Mouse (Mus musculus) testis, postnatal 10 days (tissue): Measurements from ENCODE around the gene Cyfip1.
A peak's percentile ranks its signal among the peaks of the same experiment; 100 is the strongest.

Source experiments
- DNase-seq: peaks from one replicate; pipeline ENCODE4 v3.0.0; 2021; ENCODE audit warnings: low spot score

The Cyfip1 gene

DNA sequence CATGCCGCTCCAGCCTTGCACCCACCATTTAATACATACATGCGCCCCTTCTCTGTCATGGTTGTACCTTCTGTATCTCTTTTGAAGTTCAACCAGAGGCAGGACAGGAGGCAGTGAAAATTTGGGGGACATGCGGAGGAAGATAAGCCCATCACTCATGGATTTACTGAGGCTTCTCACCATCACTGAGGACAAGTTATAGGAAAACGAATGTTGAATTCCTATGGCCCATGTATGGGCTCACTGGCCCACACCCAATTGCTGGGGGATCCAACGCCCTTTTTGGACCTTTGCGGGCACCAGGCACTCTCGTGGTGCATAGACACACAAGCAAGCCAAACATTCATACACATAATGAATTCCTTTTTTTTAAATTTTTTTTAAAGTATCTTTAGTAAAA, at the start of gene Cyfip1:
Gene Cyfip1, plus strand, starts transcription at position 301 of the 400 bp plus-strand sequence.
- no peak for DNase-seq

DNA sequence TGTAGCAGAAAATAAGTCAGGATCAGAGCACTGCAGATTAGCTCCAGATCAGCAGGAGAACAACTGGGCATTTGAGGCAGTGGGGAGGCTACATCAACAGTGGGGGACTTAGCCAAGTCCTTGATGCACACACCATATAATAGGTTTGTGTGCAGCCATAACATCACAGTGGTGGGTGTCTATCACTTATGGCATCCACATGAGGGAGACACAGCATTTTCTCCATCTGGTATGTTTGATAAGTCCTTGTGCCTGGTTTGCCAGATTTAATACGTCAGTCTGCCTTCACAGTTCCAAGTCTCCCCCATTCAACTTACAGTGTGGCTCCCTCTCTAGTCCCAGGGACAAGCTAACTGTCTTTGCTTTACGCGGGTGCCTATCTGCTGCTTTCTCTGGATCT, 49.3 kb upstream of the Cyfip1 start:
- no peak for DNase-seq

DNA sequence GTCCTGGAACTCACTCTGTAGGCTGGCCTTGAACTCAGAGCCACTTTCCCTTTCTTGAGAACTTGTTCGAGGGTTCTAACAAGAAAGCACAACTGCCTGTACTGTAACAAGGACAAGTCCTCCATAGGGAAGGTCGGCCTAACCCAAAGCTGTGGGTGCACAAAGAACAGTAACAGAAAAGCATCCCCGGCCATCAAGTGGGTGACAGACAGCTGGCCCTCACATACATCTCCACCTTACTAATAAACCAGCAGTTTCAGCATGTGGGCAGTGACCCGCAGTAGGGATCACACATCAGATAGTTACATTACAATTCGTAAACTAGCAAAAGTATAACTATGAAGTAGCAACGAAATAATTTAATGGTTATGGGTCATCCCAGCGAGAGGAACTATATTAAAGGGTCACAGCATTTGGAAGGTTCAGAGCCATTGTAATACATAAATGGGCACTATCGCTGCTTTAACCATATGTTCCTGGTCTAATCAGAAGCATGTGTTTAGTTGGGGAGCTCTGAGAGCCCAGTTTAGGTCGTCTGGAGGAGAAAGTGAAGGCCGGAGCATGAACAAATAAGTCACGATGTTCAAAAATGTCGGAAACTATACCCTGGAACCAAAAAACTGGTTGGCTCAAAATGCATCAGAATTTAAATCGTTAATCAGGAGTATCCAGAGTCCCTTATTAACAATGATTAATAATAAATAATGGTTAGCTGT, 48.2 kb upstream of the Cyfip1 start:
- no peak for DNase-seq

GRCm38 (mm10) chr7:55793952-55794603, 47.5 kb upstream of the Cyfip1 start, which contains the start of gene Tubgcp5:
TSS of gene Tubgcp5 (plus strand) at chr7:55794154.
- DNase-seq: peak; percentile 97

- no peak for DNase-seq
These were observed 41.6 kb upstream of the Cyfip1 start for GRCm38 (mm10) chr7:55799981-55800380.

- DNase-seq: no peak
These were observed 31.6 kb upstream of the Cyfip1 start for GRCm38 (mm10) chr7:55809967-55810366.

DNA sequence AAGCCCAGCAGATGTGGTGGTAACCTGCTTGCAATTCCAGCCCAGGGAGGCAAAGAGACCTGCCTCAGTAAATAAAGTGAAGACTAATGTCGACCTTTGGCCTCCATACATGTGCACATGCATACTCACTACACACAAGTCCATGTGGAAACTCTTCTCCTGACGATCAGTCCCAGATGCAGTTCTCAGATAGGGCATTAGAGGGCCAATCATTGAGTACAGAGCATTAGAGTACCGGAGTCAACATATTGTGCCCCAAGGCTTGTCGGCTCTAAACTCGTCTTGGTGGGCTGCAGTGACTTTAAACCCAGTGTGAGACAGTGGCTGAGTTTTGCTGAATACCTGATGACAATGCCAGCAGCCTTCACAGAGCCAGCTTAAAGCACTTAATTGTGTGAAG, 17.1 kb upstream of the Cyfip1 start:
- no peak for DNase-seq

- DNase-seq: no peak
These were observed 14.0 kb upstream of the Cyfip1 start for GRCm38 (mm10) chr7:55827551-55827950.

GRCm38 (mm10) chr7:55836877-55837276, 4.7 kb upstream of the Cyfip1 start:
- no peak for DNase-seq

DNA sequence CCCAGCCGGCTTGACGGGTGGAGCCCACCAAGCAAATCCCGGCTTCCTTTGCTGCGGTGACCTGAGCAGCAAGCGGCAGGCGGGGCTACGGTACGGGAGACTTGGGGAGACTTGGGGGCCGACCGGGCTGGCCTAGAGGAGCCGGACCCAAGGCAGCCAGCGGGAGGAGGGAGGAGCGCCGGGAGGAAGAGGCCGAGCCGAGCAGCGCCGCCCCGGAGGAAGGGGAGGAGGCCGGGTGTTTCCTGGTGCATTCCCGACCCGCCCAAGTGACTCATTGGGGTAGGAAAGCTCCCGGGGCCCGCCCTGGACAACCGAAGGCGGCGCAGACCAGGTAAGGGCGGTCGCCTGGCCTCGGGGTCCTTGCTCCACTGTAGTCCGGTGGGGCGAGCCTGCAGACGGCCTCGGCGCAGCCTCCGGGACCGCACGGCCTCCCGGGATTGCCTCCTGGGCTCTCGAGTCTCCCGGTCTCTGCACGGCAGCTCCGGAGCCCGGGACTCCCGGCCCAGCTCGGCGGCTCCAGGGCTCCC, 495 bp downstream of the Cyfip1 start:
- peak; percentile 89 for DNase-seq

- no peak for DNase-seq
These were observed 1.1 kb downstream of the Cyfip1 start for GRCm38 (mm10) chr7:55842504-55843152.

GRCm38 (mm10) chr7:55846606-55847312, 5.2 kb downstream of the Cyfip1 start:
- no peak for DNase-seq

GRCm38 (mm10) chr7:55849948-55850571, 8.5 kb downstream of the Cyfip1 start:
- no peak for DNase-seq

GRCm38 (mm10) chr7:55852787-55853186, 11.2 kb downstream of the Cyfip1 start:
- no peak for DNase-seq

GRCm38 (mm10) chr7:55855597-55855996, 14.1 kb downstream of the Cyfip1 start:
- DNase-seq: no peak

- DNase-seq: no peak
These were observed 15.2 kb downstream of the Cyfip1 start for GRCm38 (mm10) chr7:55856741-55857140.

- no peak for DNase-seq
These were observed 16.2 kb downstream of the Cyfip1 start for GRCm38 (mm10) chr7:55857729-55858128.

DNA sequence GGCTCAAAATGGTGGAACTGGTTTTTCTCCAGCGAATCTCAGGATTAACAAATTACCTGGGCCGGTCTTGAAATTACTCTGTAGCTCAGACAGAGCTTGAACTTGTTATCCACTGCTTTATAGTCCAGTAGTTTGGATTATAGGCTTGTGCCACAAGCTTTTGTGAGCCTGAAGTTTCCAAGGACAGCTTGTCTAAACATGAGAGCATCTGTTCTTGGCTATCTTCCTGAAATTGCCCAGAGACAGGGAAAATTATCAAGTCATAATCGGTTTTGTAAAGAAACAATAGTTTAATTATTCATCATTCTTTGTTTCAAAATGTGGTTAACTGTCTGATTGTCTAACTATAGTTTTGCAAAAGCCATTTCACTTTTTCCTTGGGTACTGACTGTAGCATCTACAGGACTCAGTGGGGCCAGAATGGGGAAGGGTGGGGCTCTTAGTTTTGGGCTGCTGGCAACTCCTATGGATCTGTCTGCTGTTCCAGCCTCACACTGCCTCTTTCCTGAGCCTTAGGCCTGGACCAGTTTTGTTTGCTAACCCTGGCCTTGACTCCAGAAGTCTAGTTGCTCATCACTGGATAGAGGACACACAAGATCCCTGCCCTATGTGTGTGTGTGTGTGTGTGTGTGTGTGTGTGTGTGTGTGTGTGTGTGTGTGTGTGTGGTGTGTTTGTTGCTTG, 17.4 kb downstream of the Cyfip1 start:
- no peak for DNase-seq

DNA sequence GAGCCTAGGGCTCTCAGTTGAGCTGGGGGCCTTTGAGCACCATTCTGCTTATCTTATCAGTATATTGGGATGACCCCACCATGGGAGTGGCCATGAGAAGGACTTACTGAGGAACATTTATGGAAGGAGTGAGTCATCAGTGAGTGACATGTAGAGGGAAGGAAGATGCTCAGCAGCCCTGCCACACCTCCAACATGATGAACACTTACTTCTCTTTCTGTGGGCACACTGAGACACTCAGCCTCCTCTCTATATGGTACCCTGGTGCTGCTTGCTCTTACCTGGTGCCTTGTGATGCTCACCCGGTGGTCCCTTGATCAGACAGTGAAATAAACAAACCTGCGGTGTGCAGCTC, 17.9 kb downstream of the Cyfip1 start:
- no peak for DNase-seq

DNA sequence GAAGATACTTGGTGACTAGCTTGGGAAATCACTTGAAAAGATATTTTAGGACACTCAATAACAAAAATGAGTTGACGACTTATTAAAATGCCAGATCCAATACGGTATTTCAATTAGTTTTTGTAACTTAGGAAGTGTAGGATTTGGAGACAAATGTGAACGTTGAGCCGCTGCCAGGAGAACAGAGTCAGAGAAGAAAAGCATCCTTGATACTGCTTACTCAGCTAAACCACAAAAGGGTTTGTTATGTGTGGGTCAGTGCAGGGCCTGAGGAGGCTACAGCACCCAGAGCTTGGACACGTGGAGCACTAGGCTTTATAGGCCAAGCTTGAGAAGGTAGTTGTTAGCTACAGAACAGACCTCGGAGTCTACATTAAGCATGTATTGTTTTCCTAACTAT, 18.4 kb downstream of the Cyfip1 start:
- DNase-seq: no peak

DNA sequence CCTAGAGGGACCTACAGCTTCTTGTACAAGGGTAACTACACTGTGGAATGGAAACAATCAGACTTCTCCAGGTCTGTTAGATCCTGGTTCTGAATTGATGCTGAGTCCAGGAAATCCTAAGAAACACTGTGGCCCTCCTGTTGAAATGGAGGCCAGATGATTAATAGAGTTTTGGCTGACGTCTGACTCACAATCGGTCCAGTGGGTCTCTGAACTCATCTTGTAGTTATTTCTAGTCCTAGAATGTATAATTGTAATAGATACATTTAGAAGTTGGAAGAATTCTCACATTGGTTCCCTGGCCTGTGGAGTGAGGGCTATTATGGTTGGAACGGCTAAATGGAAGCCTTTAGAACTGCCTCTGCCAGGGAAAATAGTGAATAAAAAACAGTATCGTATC, 19.6 kb downstream of the Cyfip1 start:
- no peak for DNase-seq
